Mouse (Mus musculus) lung, adult 2 months (tissue): ENCODE measurements around the gene Pld3.

ENCODE experiments used
- CTCF ChIP-seq: fragments of 200-500 bp; IDR thresholded peaks from 2 replicates; pipeline ENCODE4 v1.5.1; 2011; ENCODE audit warnings: mild to moderate bottlenecking, low read length, control low read depth; ENCODE audit not compliant: insufficient read depth
- POLR2A ChIP-seq: fragments of 200-500 bp; IDR thresholded peaks from 2 replicates; pipeline ENCODE4 v1.6.1; 2011; ENCODE audit warnings: low read depth, mild to moderate bottlenecking, control low read depth, low read length, borderline replicate concordance; ENCODE audit errors: extremely low read depth

GRCm38 (mm10) chr7:27544675-27545370 lies 8.2 kb downstream of the Pld3 start:
- TF ChIP-seq CTCF (no peak), POLR2A (no peak)
